Mouse (Mus musculus): ENCODE results near the gene Lzts2. TPM values are rescaled to one million over a fixed set of nuclear protein-coding genes. Genes with fewer than 3 reads are reported as not detected.

The Lzts2 gene
- total RNA-seq, 2 experiments from 2014 or later, result 0.60 TPM; not detected in 1

- peak; percentile 66 for ATAC-seq (replicated peaks; ENCODE audit: low FRiP score, poor library complexity, severe bottlenecking)
Observed at GRCm38 (mm10) chr19:45073871-45074542, 59.8 kb downstream of the Lzts2 start.

GRCm38 (mm10) chr19:45074580-45075322, 60.5 kb downstream of the Lzts2 start, which contains the start of gene Kazald1:
Gene Kazald1 (plus strand): TSS chr19:45075241.
- ATAC-seq (replicated peaks; ENCODE audit: low FRiP score, poor library complexity, severe bottlenecking), result peak; percentile 81

- peak; percentile 42 for ATAC-seq (replicated peaks; ENCODE audit: low FRiP score, poor library complexity, severe bottlenecking)
Observed at GRCm38 (mm10) chr19:45075323-45076035, 61.3 kb downstream of the Lzts2 start.

GRCm38 (mm10) chr19:45076036-45076575, 61.9 kb downstream of the Lzts2 start:
- ATAC-seq (replicated peaks; ENCODE audit: low FRiP score, poor library complexity, severe bottlenecking), result no peak

Other genes starting within 250 kb of the Lzts2 start
- 14.0 TPM in 2 replicates for gene Slf2, start 83.3 kb upstream of the Lzts2 start, total RNA-seq (2015; ENCODE audit: low replicate concordance)
- 13.6 and 16.3 TPM in 2 replicates for gene Slf2, start 83.3 kb upstream of the Lzts2 start, total RNA-seq (2017; ENCODE audit: low replicate concordance)
- not detected in 2 replicates for gene Sema4g, start 25.3 kb upstream of the Lzts2 start, total RNA-seq (2015; ENCODE audit: low replicate concordance)
- 0.09 TPM in 1 of 2 replicates, not detected in the other for gene Sema4g, start 25.3 kb upstream of the Lzts2 start, total RNA-seq (2017; ENCODE audit: low replicate concordance)
- 0.84 and 3.5 TPM in 2 replicates for gene Twnk, start 8.8 kb upstream of the Lzts2 start, total RNA-seq (2015; ENCODE audit: low replicate concordance)
- gene Twnk, start 8.8 kb upstream of the Lzts2 start, total RNA-seq (2017; ENCODE audit: low replicate concordance), result 1.9 and 5.2 TPM in 2 replicates
- gene Mrpl43, start 8.0 kb upstream of the Lzts2 start, total RNA-seq (2015; ENCODE audit: low replicate concordance), result 9.2 and 14.0 TPM in 2 replicates
- 8.0 and 11.6 TPM in 2 replicates for gene Mrpl43, start 8.0 kb upstream of the Lzts2 start, total RNA-seq (2017; ENCODE audit: low replicate concordance)
- not detected in 2 replicates for gene Pdzd7, start 31.3 kb downstream of the Lzts2 start, total RNA-seq (2015; ENCODE audit: low replicate concordance)
- gene Pdzd7, start 31.3 kb downstream of the Lzts2 start, total RNA-seq (2017; ENCODE audit: low replicate concordance), result 0.28 TPM in 1 of 2 replicates, not detected in the other
- 9.4 and 16.7 TPM in 2 replicates for gene Sfxn3, start 33.1 kb downstream of the Lzts2 start, total RNA-seq (2015; ENCODE audit: low replicate concordance)
- 3.4 and 3.8 TPM in 2 replicates for gene Sfxn3, start 33.1 kb downstream of the Lzts2 start, total RNA-seq (2017; ENCODE audit: low replicate concordance)
- not detected in 2 replicates for gene Kazald1, start 60.8 kb downstream of the Lzts2 start, total RNA-seq (2015; ENCODE audit: low replicate concordance)
- gene Kazald1, start 60.8 kb downstream of the Lzts2 start, total RNA-seq (2017; ENCODE audit: low replicate concordance), result not detected in 2 replicates
- gene Tlx1, start 136.3 kb downstream of the Lzts2 start, total RNA-seq (2015; ENCODE audit: low replicate concordance), result not detected in 2 replicates
- gene Tlx1, start 136.3 kb downstream of the Lzts2 start, total RNA-seq (2017; ENCODE audit: low replicate concordance), result not detected in 2 replicates
- not detected in 2 replicates for gene Lbx1, start 221.4 kb downstream of the Lzts2 start, total RNA-seq (2015; ENCODE audit: low replicate concordance)
- gene Lbx1, start 221.4 kb downstream of the Lzts2 start, total RNA-seq (2017; ENCODE audit: low replicate concordance), result not detected in 2 replicates

Data from erythroblast, adult 5-6 weeks (primary cell).